Mouse (Mus musculus) intestine, embryonic 14.5 days (tissue): Measurements from ENCODE around the gene Adam17. TPM values are rescaled to one million over a fixed set of nuclear protein-coding genes. Genes with fewer than 3 reads are reported as not detected.
A peak's percentile ranks its signal among the peaks of the same experiment; 100 is the strongest.
"Not testable (repeated sequence)": the region's sequence is repeated elsewhere in the genome, so short reads cannot be mapped to it uniquely, and the experiment has no call there.

ENCODE experiments used
- ATAC-seq: fragments of 200-750 bp; cut with Nextera tagmentation; replicated peaks from 2 replicates; pipeline ENCODE4 v1.8.0; 2017; ENCODE audit warnings: low read depth, moderate number of reproducible peaks, moderate TSS enrichment, moderate library complexity; ENCODE audit not compliant: low FRiP score, low TSS enrichment
- DNase-seq: peaks from one replicate; pipeline ENCODE4 v3.0.0-alpha.2; 2018; ENCODE audit warnings: low spot score
- H3K27ac ChIP-seq: fragments of 300-500 bp; sonication (generic); 2 replicates; pipeline ENCODE4 v1.5.1; 2014; ENCODE audit warnings: low read depth, mild to moderate bottlenecking, control low read depth
- H3K27me3 ChIP-seq: fragments of 300-500 bp; sonication (generic); replicated peaks from 2 replicates; pipeline ENCODE4 v1.6.1; 2014; ENCODE audit warnings: low read length, control low read depth; ENCODE audit not compliant: control insufficient read depth, insufficient read depth
- H3K36me3 ChIP-seq: fragments of 300-500 bp; sonication (generic); 2 replicates; pipeline ENCODE4 v1.6.1; 2014; ENCODE audit warnings: low read length, control low read depth; ENCODE audit not compliant: control insufficient read depth, insufficient read depth
- H3K4me1 ChIP-seq: fragments of 300-500 bp; sonication (generic); replicated peaks from 2 replicates; pipeline ENCODE4 v1.6.1; 2014; ENCODE audit warnings: low read length, control low read depth, mixed read lengths; ENCODE audit not compliant: control insufficient read depth, insufficient read depth
- H3K4me2 ChIP-seq: fragments of 300-500 bp; sonication (generic); 2 replicates; pipeline ENCODE4 v1.6.1; 2014; ENCODE audit warnings: low read length
- H3K4me3 ChIP-seq: fragments of 300-500 bp; sonication (generic); 2 replicates; pipeline ENCODE4 v1.5.1; 2014; ENCODE audit warnings: low read depth, low read length, control low read depth, mixed read lengths
- H3K9ac ChIP-seq: fragments of 300-500 bp; sonication (generic); 2 replicates; pipeline ENCODE4 v1.6.1; 2014; ENCODE audit warnings: mild to moderate bottlenecking, low read length
- H3K9me3 ChIP-seq: fragments of 300-500 bp; sonication (generic); 2 replicates; pipeline ENCODE4 v1.6.1; 2016; ENCODE audit warnings: low read length, control low read depth; ENCODE audit not compliant: control insufficient read depth
- WGBS: fragments of 180-500 bp; shearing (Covaris S2); extraction: QIAGEN DNeasy Blood & Tissue Kit; methylation state at CpG from one replicate; pipeline ENCODE4 v1.1.7; 2014; 5-methylcytosine and 5-hydroxymethylcytosine counted together
- polyA plus RNA-seq: library from polyadenylated mRNA; unstranded; fragments of >200 nt; fragmentation: Nextera tagmentation; extraction: Ambion mirVana; gene quantifications from 2 replicates; pipeline ENCODE4 v1.2.1, GENCODE M21; 2014

The Adam17 gene
- polyA plus RNA-seq, 1 experiment from 2014 or later: 33.3 TPM

DNA sequence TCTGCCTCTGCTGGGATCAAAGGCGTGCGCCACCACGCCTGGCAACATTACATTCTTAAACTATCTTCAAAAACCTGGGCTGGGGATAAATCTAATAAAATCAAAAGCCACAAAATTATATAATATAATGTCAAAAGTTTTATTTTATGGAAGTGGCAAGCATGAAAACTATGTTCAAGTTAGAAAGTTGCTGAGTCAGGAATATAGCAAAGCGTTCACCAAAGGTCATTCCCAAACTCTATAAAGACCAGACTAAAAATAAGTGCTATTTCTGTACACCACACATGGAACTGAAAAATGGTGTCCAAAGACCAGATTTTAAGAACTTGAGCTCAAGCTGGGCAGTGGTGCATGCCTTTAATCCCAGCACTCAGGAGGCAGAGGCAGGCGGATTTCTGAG is 29.3 kb upstream of the Adam17 start:
- Histone ChIP-seq H3K4me3 (no peak overlapping the region), H3K4me2 (no peak overlapping the region), H3K27me3 (no peaks in the 10 kb centered on the region), H3K36me3 (peaks cover 41% of the 10 kb centered on the region), H3K9ac (no peak overlapping the region), H3K4me1 (no peaks in the 10 kb centered on the region), H3K27ac (no peak overlapping the region), H3K9me3 (no peaks in the 10 kb centered on the region)
- DNase-seq (no peak), ATAC-seq (no peak)
- 97% methylated on average over 5 of the region's 5 CpGs for WGBS

DNA sequence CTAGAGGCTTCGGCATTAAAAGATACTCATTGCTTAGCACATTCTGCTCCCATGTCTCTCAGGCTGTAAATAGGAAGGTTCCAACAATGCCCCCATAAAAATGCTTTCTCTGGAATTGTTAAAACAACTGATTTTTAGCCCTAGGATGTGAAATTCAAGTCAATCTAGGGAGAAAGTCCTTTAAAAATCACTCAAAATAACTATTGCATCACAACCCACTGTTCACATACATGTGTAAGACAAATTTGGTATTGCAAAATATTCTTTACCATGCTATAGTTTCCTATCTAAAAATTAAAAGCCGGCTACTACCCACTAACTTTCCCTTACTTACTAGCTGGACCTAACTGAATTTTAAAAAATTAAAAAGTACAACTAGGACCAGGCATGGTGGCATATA is 12.8 kb upstream of the Adam17 start:
- H3K4me2 ChIP-seq: no peak overlapping the region
- no peaks in the 10 kb centered on the region for H3K27me3 ChIP-seq
- no peak overlapping the region for H3K9ac ChIP-seq
- no peak overlapping the region for H3K4me3 ChIP-seq
- no peaks in the 10 kb centered on the region for H3K4me1 ChIP-seq
- no peak overlapping the region for H3K27ac ChIP-seq
- H3K36me3 ChIP-seq: peaks cover 35% of the 10 kb centered on the region
- ATAC-seq (no peak), DNase-seq (no peak)
- H3K9me3 ChIP-seq: no peaks in the 10 kb centered on the region
- WGBS: 93% methylated on average over 2 of the region's 2 CpGs

DNA sequence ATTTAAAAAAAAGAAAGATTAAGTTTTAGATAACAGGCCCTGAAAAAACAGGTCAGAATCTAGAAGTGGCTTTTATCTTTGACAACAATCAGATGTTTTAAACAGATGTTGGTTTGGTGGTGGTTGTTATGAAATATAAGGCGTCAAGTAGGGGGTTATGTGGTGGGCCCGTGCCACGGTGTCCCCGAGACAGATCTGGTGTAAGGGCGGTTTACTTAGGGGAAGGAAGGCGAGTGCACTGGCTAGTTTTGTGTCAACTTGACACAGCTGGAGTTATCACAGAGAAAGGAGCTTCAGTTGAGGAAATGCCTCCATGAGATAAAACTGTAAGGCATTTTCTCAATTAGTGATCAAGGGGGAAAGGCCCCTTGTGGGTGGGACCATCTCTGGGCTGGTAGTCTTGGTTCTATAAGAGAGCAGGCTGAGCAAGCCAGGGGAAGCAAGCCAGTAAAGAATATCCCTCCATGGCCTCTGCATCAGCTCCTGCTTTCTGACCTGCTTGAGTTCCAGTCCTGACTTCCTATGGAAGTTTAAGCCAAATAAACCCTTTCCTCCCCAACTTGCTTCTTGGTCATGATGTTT is 5.4 kb upstream of the Adam17 start:
- not testable (repeated sequence) for DNase-seq, ATAC-seq, H3K4me3 ChIP-seq, H3K36me3 ChIP-seq, H3K9me3 ChIP-seq, H3K9ac ChIP-seq, H3K4me2 ChIP-seq, H3K27me3 ChIP-seq, H3K4me1 ChIP-seq, H3K27ac ChIP-seq
- 67% methylated on average over 6 of the region's 6 CpGs for WGBS

DNA sequence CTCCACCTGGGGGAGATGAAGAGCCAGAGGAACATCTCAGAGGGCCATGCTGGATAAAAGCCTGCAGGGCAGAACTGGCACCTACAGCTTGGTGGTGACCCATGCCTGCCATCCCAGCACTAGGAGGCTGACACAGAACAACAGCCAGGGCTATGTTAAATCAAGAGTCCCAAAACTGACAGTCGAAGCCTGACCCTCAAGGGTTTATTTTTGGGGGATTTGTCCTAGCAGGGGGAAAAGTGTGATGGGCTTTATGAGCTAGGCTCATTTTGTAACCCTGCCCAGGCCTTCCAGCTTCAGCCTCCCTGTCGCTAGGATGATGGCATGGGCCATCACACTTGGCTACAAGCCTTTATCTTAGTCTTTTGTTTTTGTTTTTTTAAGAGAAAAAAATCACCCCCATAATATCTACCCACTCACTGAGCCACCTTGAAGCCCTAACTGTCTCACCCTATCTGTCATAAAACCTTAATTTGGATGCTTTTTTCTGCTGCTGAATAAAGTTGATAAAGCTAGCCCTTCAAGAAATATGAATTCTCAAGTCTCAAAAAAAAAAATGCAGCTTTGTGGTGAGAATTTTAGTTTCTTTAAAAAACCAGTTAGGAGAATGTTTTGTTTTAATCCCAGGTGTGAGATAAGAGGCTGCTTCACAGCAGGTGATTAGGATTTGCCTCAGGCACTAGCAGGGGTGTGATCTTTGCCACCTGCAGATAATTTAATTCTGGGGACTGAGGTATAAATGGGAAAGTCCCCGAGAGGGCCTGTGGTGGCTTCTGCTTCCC is 2.1 kb upstream of the Adam17 start:
- no peak overlapping the region for H3K27ac ChIP-seq
- peaks cover 7% of the 10 kb centered on the region; the same call in 1 of the 2 replicates for H3K4me1 ChIP-seq
- H3K9ac ChIP-seq: no peak overlapping the region
- no peaks in the 10 kb centered on the region for H3K36me3 ChIP-seq
- H3K4me3 ChIP-seq: no peak overlapping the region
- 37% methylated on average over 3 of the region's 3 CpGs for WGBS
- H3K27me3 ChIP-seq: no peaks in the 10 kb centered on the region
- no peak for ATAC-seq
- H3K9me3 ChIP-seq: no peaks in the 10 kb centered on the region
- no peak overlapping the region for H3K4me2 ChIP-seq
- DNase-seq: no peak

DNA sequence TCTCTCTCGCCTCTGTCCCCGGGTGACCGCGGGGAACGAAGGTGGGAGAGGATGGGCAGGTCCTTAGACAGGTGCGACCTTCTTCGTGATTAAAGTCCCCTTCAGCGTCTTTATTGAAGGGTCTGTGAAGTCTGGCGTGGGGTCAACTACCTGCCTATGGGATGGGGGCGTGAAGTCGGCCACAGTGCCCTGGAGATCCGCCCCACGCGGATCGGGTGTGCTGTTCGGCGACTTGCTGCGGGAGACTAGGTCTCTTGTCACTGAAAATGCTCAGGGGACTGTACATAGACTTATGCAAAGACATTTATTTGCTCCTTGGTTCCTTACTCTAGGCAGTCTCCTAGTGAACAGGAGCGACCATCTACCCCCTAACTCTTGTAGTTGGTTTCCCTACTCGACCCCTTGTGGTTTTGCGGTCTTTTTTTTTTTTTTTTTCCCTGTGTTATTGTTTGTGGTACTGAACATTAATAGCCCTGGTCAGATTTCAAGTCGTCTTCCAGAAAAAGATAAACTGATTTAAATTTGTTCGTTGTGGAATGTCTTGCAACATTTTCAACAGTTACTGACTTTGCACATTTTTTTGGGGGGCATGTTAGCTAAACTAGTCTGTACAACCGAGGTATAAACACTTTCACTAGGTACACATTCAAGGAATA is 516 bp upstream of the Adam17 start:
- H3K4me3 ChIP-seq: peak overlapping the region; percentile 68
- no peaks in the 10 kb centered on the region for H3K9me3 ChIP-seq
- DNase-seq (no peak), ATAC-seq (peak; percentile 63; the same call in 1 of the 2 replicates)
- H3K27me3 ChIP-seq: no peaks in the 10 kb centered on the region
- peak overlapping the region; percentile 82 for H3K9ac ChIP-seq
- H3K4me1 ChIP-seq: peaks cover 7% of the 10 kb centered on the region; the same call in 1 of the 2 replicates
- peak overlapping the region; percentile 91 for H3K4me2 ChIP-seq
- WGBS: 5% methylated on average over 24 of the region's 24 CpGs
- no peaks in the 10 kb centered on the region for H3K36me3 ChIP-seq
- peak overlapping the region; percentile 91 for H3K27ac ChIP-seq

DNA sequence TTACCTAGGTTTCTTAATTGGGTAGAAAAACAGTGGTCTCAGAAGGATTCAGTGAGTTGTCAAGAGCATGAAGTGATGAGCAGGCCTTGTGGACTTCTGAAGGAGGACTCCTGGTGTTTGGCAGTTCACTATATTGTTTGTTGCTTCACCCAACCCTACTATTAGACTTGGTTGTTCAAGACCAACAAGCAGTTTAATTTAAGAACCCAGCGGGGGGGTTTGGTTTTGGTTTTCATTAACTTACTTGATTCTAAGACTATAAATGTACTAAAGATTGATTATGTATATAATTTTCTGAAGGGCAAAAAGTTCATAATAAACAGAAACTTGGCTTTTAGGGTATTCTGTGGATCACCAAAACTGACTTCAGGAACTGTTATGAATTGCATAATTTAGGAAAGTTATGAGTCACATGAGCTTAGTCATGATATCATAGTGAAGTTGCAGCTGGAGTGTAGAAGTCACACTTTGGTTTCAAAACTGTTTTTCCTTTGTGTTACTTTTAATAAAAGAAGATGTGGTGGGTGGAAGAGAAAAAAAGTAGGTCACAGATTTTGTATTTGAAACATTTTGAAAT is 3.3 kb downstream of the Adam17 start:
- no peaks in the 10 kb centered on the region for H3K9me3 ChIP-seq
- no peak overlapping the region for H3K27ac ChIP-seq
- no peak for ATAC-seq
- no peak overlapping the region for H3K9ac ChIP-seq
- H3K27me3 ChIP-seq: no peaks in the 10 kb centered on the region
- DNase-seq: no peak
- no peak overlapping the region for H3K4me2 ChIP-seq
- WGBS: 95% methylated on average over 1 of the region's 1 CpGs
- H3K4me3 ChIP-seq: no peak overlapping the region
- peaks cover 7% of the 10 kb centered on the region; the same call in 1 of the 2 replicates for H3K4me1 ChIP-seq
- H3K36me3 ChIP-seq: no peaks in the 10 kb centered on the region

DNA sequence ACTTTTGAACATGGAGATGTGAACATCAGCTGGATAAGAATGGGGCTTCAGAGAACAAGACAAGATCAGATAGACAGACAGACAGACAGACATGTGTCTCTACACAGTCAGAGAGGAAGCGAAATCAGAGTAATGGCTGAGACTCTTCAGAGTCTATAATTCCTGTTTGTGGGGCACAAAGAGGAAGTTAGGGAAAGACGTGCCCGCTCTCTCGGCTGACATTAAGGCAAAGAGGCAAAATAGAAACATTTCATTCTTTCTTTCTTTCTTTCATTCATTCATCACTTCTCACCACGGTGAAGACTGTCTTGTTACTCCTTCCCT is 4.4 kb downstream of the Adam17 start:
- Histone ChIP-seq H3K27me3 (no peaks in the 10 kb centered on the region), H3K4me3 (no peak overlapping the region)

DNA sequence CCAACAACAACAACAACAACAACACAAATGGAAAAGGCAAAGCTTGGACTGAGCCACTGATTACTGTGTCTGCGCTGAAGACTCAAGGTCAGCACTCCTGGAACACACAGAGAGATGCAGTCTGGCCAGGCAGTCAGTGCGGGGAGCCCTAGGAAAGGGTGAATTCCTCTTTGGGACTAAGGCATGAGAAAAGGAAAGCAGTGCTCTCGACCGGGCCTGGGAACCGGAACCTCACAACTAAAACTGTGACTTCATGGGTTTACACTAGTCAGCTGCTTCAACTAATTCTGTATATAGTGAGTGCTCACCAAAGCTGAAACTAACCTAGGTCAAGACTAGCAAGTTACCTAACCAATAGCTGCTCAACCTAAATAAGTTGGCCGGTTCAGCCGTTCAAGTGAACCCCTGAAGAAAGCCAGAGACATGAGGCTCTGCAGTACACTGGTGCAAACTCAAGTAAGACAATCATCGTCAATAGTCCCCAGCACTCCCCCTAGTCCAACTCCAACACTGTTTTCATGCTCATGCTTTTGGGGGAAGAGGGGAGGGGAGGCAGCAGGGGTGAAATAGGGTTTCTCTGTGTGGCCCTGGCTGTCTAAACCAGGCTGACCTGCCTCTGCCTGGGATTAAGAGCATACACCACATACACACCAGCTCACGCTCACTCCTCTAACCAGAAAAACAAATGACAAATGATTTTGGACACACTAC is 4.9 kb downstream of the Adam17 start:
- Histone ChIP-seq H3K9ac (no peak overlapping the region), H3K4me1 (peaks cover 7% of the 10 kb centered on the region; the same call in 1 of the 2 replicates), H3K27me3 (no peaks in the 10 kb centered on the region), H3K36me3 (no peaks in the 10 kb centered on the region), H3K9me3 (no peaks in the 10 kb centered on the region), H3K27ac (no peak overlapping the region), H3K4me2 (no peak overlapping the region), H3K4me3 (no peak overlapping the region)
- WGBS: 87% methylated on average over 9 of the region's 9 CpGs
- no peak for ATAC-seq
- no peak for DNase-seq

More for the DNA sequence above, 4.4 kb downstream of the Adam17 start:
- DNase-seq (no peak), ATAC-seq (no peak)
- H3K4me1 ChIP-seq: peaks cover 7% of the 10 kb centered on the region; the same call in 1 of the 2 replicates
- no peak overlapping the region for H3K27ac ChIP-seq
- H3K36me3 ChIP-seq: no peaks in the 10 kb centered on the region
- H3K4me2 ChIP-seq: no peak overlapping the region
- 93% methylated on average over 5 of the region's 5 CpGs for WGBS
- H3K9ac ChIP-seq: no peak overlapping the region
- H3K9me3 ChIP-seq: no peaks in the 10 kb centered on the region
